Mouse (Mus musculus) erythroid progenitor cell, adult 5-6 weeks (primary cell): ENCODE data around the gene 9530077C05Rik. TPM values are rescaled to one million over a fixed set of nuclear protein-coding genes. Genes with fewer than 3 reads are reported as not detected.
"Not testable (repeated sequence)": the region's sequence is repeated elsewhere in the genome, so short reads cannot be mapped to it uniquely, and the experiment has no call there.

Experiments used
- ATAC-seq: replicated peaks from 2 replicates; pipeline ENCODE4 v1.8.0; 2016; ENCODE audit warnings: moderate number of reproducible peaks, mild to moderate bottlenecking, moderate TSS enrichment, inconsistent platforms; ENCODE audit not compliant: poor library complexity, low FRiP score, severe bottlenecking
- total RNA-seq, 2 experiments: library from RNA; stranded (forward) in 1 of 2; stranded (reverse) in 1 of 2; fragments of 150-400 nt in 1 of 2; fragments of 186-747, 209-891 nt in 1 of 2; gene quantifications; 2 replicates each; pipeline versions ENCODE4 v1.2.3 to v1.2.4; 2015 to 2017; ENCODE audit warnings: low replicate concordance in 2 of 2

Gene 9530077C05Rik
- total RNA-seq, 2 experiments from 2014 or later, result 6.7 to 31.4 TPM

GRCm38 (mm10) chr9:22452697-22453096, 41.4 kb downstream of the 9530077C05Rik start:
- no peak for ATAC-seq

DNA sequence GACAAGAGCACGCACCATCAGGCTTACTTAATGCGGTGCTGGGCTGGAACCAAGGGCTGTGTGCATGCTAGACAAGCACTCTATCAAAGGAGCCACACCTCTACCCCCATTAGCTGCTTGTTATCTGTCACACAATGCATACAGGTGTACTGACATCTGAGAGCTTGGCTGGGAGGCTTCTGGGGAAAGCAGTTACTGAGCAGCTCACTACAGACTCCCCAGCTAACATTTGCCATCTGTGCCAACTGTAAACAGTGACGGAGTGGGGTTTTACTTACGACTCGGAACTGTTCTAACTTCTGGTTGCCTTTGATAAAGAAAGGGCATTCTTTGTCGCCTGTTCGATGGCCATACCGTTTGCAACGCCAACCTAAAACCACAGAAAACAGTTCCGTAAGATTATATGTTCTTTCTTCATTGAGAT, 42.2 kb downstream of the 9530077C05Rik start:
- peak; percentile 50 for ATAC-seq

- ATAC-seq, result not testable (repeated sequence)
These were observed 42.7 kb downstream of the 9530077C05Rik start, which contains the start of gene Gm17545 for GRCm38 (mm10) chr9:22453990-22454389. Gene Gm17545 (plus strand): TSS chr9:22454290.

GRCm38 (mm10) chr9:22455041-22455440, 43.7 kb downstream of the 9530077C05Rik start:
- ATAC-seq, result no peak

- no peak for ATAC-seq
These were observed 46.0 kb downstream of the 9530077C05Rik start for GRCm38 (mm10) chr9:22457142-22457835.

DNA sequence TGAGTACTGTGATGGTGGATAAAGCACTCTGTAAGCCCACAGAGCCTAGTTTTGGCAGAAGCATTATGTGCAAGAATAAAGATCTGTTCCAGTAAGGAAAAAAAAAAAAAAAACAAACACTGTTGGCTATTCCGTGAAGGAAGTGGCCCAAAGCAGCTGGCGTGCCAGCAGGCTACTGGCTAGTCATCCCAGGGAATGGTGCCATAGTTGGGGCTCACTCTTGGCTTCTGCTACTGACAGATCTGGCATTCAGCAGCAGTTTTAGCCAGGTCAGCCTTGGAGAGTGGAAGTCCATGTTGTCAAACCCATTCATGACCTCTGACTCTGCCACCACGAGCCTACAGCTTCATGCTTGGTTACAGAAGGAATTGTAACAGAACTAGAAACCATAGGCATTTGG, 50.6 kb downstream of the 9530077C05Rik start:
- ATAC-seq, result no peak

GRCm38 (mm10) chr9:22466212-22466611, 54.9 kb downstream of the 9530077C05Rik start:
- ATAC-seq, result no peak

DNA sequence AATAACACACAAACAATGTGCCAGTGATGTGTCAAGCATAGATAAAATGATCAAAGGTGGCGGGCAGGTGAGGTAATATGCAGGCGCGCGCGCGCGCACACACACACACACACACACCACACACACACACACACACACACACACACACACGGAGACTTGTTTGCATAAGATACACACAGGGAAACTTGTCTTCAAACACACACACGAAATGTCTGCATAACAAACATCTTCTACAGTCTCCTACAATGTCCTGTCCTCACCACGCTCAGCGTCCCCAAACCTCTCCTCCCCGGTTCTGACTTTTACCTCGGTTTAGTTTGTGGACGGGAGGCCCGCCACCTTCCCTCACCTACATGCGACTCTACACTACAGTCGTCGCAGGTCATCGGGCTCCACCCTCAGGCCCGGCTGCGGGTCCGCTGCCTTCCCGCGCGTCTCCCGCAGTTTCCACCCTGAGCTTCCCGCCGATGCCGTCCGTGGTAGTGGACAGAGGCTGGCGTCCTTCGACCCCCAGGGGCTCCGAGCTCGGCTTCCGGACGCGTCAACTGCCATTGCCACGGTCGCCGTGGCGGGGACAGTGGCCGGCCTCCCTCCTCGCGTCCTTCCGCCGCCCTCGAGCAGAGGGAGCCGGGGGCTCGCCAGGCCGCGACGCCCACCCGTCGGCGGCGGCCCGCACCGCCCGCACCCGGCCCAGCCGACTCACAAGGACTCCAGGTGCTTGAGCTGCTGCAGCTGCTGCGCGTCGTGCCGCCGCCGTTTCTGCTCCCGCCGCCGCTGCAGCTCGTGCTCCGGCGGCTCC, 56.3 kb downstream of the 9530077C05Rik start:
- peak; percentile 82 for ATAC-seq

DNA sequence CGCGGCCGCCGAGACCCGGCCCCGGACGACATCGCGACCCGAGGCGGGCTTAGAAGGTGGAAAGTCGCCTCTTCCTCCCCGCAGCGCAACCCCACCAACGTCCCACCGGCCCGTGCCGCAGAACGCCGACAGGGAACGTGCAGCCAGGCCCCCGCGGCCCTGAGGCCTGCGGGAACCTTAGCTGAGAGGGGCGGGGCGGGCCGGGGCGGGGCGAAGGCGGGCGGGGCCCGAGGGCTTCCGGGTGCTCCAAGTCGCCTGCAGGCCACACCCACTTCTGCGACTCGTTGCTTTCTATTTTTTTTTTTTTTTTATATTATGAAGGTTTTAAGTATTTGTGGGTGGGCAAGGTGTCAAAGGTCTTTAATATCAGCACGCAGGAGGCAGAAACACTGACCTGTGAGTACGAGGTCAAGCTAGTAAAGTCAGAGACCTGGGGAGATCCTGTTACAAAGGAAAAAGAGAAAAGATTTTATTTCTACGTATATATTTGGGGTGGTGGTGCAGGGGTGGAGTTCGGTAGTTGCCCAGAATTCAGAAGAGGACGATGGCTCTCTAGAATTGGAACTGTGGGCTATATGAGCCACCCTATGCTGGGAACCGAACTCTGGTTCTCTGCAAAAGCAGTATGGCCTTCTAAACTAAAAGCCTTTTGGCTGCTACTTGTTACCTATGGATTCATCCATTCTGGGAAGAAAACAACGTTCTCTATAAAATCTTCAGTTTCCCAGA, 57.0 kb downstream of the 9530077C05Rik start:
- ATAC-seq, result peak; percentile 86

GRCm38 (mm10) chr9:22468899-22469259, 57.6 kb downstream of the 9530077C05Rik start:
- no peak for ATAC-seq

DNA sequence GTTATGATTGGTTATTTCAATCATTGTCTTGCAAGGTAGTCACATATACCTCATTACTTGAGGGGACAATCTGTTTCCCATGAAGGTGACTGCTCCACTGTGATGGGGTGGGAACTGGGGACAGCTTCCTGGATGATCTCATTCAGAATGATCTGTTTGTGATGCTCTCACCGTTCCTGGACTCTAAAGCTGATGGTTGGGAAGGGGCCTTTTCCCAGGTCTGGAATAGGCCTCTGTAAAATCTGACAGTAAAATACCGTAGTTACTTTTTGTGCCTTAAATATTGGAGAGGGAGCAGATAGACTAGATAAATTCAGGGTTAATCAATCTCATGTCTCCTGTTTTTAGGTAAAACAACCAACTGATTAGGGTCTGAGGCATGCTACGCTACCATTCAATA, 58.3 kb downstream of the 9530077C05Rik start, which contains the start of gene Rp9:
Rp9 (minus strand) TSS at position 101 of the 400 bp plus-strand sequence.
- no peak for ATAC-seq

DNA sequence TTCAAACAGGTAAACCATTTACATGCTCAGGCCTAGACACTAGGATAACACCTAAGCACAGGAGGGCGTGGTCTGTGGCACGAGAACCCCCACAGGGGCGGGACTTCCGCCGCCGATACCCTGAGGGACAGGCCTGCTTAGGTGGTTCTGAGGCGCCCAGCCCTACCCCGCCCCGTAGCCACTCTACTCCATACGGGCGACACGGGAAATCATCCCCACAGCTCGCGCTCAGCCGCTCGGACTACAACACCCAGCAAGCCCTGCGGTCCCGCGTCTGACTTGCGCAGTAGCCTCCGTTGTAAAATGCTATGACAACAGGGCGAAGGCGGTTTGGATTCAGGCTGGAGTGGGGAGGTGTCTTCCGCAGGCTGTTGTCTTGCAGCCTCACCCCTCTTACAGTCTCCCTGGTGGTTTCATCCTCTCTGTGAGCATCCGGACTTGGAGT, 64.1 kb downstream of the 9530077C05Rik start, which contains the start of gene Bbs9:
Bbs9 (plus strand) TSS at position 292 of the 445 bp plus-strand sequence.
- ATAC-seq, result peak; percentile 98

DNA sequence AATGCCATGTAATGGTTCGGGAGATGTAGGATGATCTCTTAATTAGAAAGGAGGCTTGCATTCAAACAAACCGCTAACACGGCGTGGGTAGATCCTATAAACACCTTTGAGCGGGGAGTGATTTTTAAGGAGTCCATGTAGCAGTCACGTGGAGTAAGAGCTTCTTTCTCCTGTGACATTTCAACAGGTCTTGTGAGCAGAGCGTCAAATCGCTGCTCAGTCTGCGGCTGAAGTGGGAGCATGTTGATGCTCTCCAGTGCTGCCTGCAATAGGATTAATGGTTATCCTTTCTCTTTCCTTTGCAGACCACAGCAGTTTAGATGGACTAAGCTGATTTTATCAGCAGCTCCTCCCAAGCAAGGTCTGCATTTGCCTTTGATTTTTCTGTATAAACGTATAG, 65.0 kb downstream of the 9530077C05Rik start:
- no peak for ATAC-seq

- ATAC-seq, result no peak
These were observed 67.6 kb downstream of the 9530077C05Rik start for GRCm38 (mm10) chr9:22478946-22479345.

DNA sequence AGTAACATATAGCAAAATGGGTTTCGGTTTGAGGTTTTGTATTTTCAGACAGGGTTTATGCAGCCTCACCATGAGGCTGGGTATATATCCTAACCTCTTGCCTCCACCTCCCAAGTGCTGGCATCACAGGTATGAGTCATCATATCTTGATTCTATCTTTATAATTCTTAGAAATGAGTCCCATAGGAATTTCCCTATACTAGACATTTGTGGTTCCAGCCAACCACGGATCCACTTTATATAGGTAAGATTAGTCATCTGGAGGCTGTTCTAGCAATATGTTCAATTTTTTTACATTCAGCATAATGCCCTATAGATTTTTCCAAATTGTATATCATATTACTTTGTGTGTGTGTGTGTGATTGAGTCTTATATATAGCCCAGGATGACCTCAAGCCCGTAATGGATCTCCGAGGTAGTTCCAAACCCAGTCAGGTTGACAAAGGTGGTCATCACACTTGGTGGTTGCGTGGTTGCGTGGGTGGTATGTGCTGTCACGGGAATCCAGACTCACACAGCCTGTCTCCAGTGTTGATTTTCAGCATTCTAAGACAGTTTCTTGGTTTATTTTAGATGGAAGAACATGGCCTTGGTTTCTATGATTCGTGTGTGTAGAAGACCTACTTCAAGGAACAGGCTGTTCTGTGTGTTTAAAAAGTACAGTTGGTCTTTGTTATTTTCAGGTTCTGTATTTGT, 72.7 kb downstream of the 9530077C05Rik start:
- no peak for ATAC-seq

GRCm38 (mm10) chr9:22484562-22485308, 73.4 kb downstream of the 9530077C05Rik start:
- no peak for ATAC-seq

DNA sequence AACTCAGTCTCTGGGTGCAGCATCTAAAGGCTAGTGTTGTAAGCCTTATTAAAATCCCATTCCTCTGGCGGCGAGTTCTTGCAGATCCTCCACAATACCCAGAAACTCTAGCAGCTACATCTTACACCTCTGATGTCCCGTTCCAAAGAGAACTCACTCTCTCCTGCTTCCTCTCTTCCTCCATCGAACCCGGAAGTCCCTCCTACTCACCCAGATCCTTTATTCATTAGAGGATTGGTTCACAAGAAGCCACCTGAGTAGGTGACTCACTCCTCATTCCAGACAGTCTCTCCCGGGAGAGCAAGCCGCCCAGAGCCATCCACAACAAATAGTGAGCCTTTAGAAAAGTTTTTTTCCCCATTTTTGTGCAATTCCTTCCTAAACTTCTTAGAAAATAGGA, 74.9 kb downstream of the 9530077C05Rik start:
- ATAC-seq, result no peak

GRCm38 (mm10) chr9:22488963-22489362, 77.7 kb downstream of the 9530077C05Rik start:
- no peak for ATAC-seq
